ENCODE assay signal across 11 mouse cellular contexts in the genomic region with DNA sequence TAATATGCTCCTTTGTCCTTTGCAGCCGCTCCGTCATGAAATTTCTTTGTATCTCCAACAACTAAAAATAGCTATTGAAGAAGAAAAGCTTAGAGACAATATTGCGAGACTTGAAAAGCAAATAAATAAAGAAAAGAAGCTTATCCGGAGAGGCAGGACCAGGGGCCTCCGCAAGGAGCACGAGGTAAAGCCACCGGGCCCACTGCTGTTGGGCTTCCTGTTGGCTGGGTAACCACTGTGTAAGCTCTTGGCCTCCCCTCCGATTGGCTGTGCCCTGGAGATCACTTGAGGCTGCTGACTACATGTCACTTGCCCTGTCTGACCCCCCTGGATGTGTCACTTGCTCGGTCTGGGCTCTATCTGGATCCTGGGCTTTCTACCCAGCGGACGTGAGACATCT.
DNase-seq lines count a peak whose midpoint lies in the region; ATAC-seq and TF ChIP-seq lines count a peak whose summit lies in the region.
"Had no signal": no experiment of that assay in that cellular context is flagged by ENCODE, and none has a peak within 500 bp of the region (broad histone marks: within the 10 kb centered on the region; RNA-seq: fewer than 3 reads in every experiment).

No protein-coding gene starts in this region.

- no peak for TF ChIP-seq CTCF in kidney, postnatal 0 days (IDR thresholded peaks at IDR 0.05; ENCODE audit: low read depth)

- no peak overlapping the region for H3K9ac ChIP-seq in heart, embryonic 12.5 days
- no peak overlapping the region for H3K9ac ChIP-seq in kidney, postnatal 0 days (ENCODE audit: low read depth, low read length)
- H3K9ac ChIP-seq in kidney, embryonic 14.5 days (ENCODE audit: low read depth, low read length): no peak overlapping the region
- no peak overlapping the region for H3K9ac ChIP-seq in midbrain, embryonic 11.5 days (ENCODE audit: low read length)

- DNase-seq in heart, adult 11 months: peak; percentile 92
- peak; percentile 19 for DNase-seq in kidney, postnatal 0 days (ENCODE audit: low spot score)
- peak; percentile 57 for DNase-seq in embryo, embryonic 10.5 days (ENCODE audit: low spot score)
- peak; percentile 88 for DNase-seq in midbrain, embryonic 11.5 days (ENCODE audit: low spot score, missing footprints)
- no peak for DNase-seq in thymus, postnatal 10 days (ENCODE audit: low spot score in 2 of 2)
- no peak for DNase-seq in right cerebral cortex, postnatal 14 days
- DNase-seq: cerebellum, adult 9-11 months; lung, postnatal 36 days had no signal

- H3K4me2 ChIP-seq in heart, embryonic 12.5 days: no peak overlapping the region
- H3K4me2 ChIP-seq in kidney, postnatal 0 days (ENCODE audit: low read length): no peak overlapping the region
- H3K4me2 ChIP-seq in kidney, embryonic 14.5 days (replicated peaks; ENCODE audit: low read depth, low read length): no peak overlapping the region
- H3K4me2 ChIP-seq in midbrain, embryonic 11.5 days: no peak overlapping the region

- no peak for ATAC-seq in heart, embryonic 12.5 days (ENCODE audit: insufficient number of reproducible peaks, low FRiP score)
- ATAC-seq in kidney, postnatal 0 days (replicated peaks; ENCODE audit: low FRiP score, low read depth): no peak
- ATAC-seq in kidney, embryonic 14.5 days (ENCODE audit: low FRiP score, low TSS enrichment): no peak
- peak; percentile 87 for ATAC-seq in midbrain, embryonic 11.5 days (ENCODE audit: low FRiP score)
- ATAC-seq: Patski had no signal

- no peaks in the 10 kb centered on the region for H3K9me3 ChIP-seq in heart, embryonic 12.5 days (replicated peaks)
- H3K9me3 ChIP-seq in kidney, postnatal 0 days (replicated peaks; ENCODE audit: low read length): no peaks in the 10 kb centered on the region
- no peaks in the 10 kb centered on the region for H3K9me3 ChIP-seq in kidney, embryonic 14.5 days (ENCODE audit: control insufficient read depth, low read length)
- H3K9me3 ChIP-seq in midbrain, embryonic 11.5 days (ENCODE audit: control insufficient read depth, low read length): no peaks in the 10 kb centered on the region

- H3K36me3 ChIP-seq in heart, embryonic 12.5 days: peaks cover 69% of the 10 kb centered on the region
- H3K36me3 ChIP-seq in kidney, postnatal 0 days (ENCODE audit: insufficient read depth, low read length): peaks cover 42% of the 10 kb centered on the region
- H3K36me3 ChIP-seq in kidney, embryonic 14.5 days (ENCODE audit: control insufficient read depth, insufficient read depth, low read length): peaks cover 57% of the 10 kb centered on the region
- peaks cover 13% of the 10 kb centered on the region for H3K36me3 ChIP-seq in midbrain, embryonic 11.5 days (ENCODE audit: control insufficient read depth, insufficient read depth, low read length)

- H3K4me3 ChIP-seq in heart, embryonic 12.5 days: no peak overlapping the region
- no peak overlapping the region for H3K4me3 ChIP-seq in kidney, postnatal 0 days (replicated peaks; ENCODE audit: low read depth, low read length)
- H3K4me3 ChIP-seq in kidney, embryonic 14.5 days (ENCODE audit: low read length): no peak overlapping the region
- no peak overlapping the region for H3K4me3 ChIP-seq in midbrain, embryonic 11.5 days (ENCODE audit: low read depth, low read length)

- H3K27ac ChIP-seq in heart, embryonic 12.5 days (ENCODE audit: poor library complexity, severe bottlenecking): no peak overlapping the region
- no peak overlapping the region for H3K27ac ChIP-seq in kidney, postnatal 0 days
- no peak overlapping the region for H3K27ac ChIP-seq in kidney, embryonic 14.5 days (ENCODE audit: low read depth, low read length)
- H3K27ac ChIP-seq in midbrain, embryonic 11.5 days (ENCODE audit: low read depth, low read length): 0 out of 2 replicates have a peak overlapping the region, but pooled peaks have one; percentile 8

- WGBS in heart, embryonic 12.5 days: 45% methylated on average over 11 of the region's 11 CpGs
- WGBS in kidney, postnatal 0 days: 71% methylated on average over 11 of the region's 11 CpGs
- 85% methylated on average over 11 of the region's 11 CpGs for WGBS in kidney, embryonic 14.5 days
- WGBS in midbrain, embryonic 11.5 days: 51% methylated on average over 11 of the region's 11 CpGs

- no peaks in the 10 kb centered on the region for H3K27me3 ChIP-seq in heart, embryonic 12.5 days (replicated peaks)
- H3K27me3 ChIP-seq in kidney, postnatal 0 days (ENCODE audit: insufficient read depth, low read length): no peaks in the 10 kb centered on the region
- H3K27me3 ChIP-seq in kidney, embryonic 14.5 days (ENCODE audit: control insufficient read depth, insufficient read depth, low read length): no peaks in the 10 kb centered on the region
- no peaks in the 10 kb centered on the region for H3K27me3 ChIP-seq in midbrain, embryonic 11.5 days (ENCODE audit: control insufficient read depth, insufficient read depth, low read length)
- H3K27me3 ChIP-seq: Patski had no signal

- no peaks in the 10 kb centered on the region; the same call in 1 of the 2 replicates for H3K4me1 ChIP-seq in heart, embryonic 12.5 days (replicated peaks)
- no peaks in the 10 kb centered on the region for H3K4me1 ChIP-seq in kidney, postnatal 0 days (replicated peaks; ENCODE audit: insufficient read depth, low read length)
- no peaks in the 10 kb centered on the region for H3K4me1 ChIP-seq in kidney, embryonic 14.5 days (ENCODE audit: control insufficient read depth, insufficient read depth, low read length)
- no peaks in the 10 kb centered on the region for H3K4me1 ChIP-seq in midbrain, embryonic 11.5 days (ENCODE audit: control insufficient read depth, insufficient read depth, low read length)

Comparison
In these comparisons a context has a peak if more than half of its experiments do, and no peak if none do; other contexts are left out.
1. DNase-seq: peak in heart, adult 11 months (single experiment), kidney, postnatal 0 days (single experiment), embryo, embryonic 10.5 days (single experiment) and midbrain, embryonic 11.5 days (single experiment); none in thymus, postnatal 10 days (0 of 2) and right cerebral cortex, postnatal 14 days (single experiment).